Mouse (Mus musculus) embryo, embryonic 11.5 days (tissue): ENCODE measurements around the gene Tmtc4.

ENCODE experiments used
- DNase-seq: peaks from one replicate; pipeline ENCODE4 v3.0.0-alpha.2; 2012; ENCODE audit warnings: low read depth, low spot score

The Tmtc4 gene

DNA sequence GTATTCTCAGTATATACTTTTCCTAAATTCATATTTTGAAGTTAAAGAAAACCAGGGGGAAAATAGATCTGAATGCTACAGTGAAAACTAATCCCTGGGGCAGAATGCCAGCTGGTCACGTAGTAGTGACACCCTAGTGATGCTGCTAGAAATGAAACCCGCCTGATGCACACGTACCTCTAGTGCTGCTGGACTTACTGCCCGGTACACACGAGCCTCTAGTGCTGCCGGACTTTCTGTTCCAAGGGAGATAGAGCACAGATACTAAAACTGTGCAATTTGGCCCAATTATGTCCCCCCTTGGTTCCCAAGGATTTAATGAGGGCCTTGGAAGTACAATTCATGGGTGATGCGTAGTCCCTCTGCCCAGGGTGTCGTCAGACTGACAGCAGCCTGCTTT lies 108.8 kb downstream of the Tmtc4 start:
- DNase-seq, result no peak

DNA sequence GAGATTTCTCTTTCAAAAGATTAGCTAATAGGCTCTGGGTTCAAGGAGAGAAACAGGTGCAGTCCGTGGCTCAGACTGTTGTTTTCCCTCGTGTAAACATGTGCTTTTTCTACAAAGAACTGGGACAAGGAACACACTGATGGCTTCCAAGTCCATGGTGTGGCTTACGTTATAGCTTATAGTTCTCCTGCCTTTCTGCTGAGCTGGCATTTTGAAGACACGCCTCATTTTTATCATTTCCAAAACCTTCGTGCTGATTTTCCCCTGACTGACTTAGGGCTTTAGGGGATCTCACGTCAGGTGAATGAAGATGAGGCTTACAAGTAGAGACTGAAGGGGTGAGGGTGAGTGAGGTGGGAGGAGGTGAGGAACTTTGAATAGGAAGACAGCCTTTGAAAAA lies 111.2 kb downstream of the Tmtc4 start:
- DNase-seq, result no peak

GRCm38 (mm10) chr14:122871841-122872580 lies 111.8 kb downstream of the Tmtc4 start:
- no peak for DNase-seq

DNA sequence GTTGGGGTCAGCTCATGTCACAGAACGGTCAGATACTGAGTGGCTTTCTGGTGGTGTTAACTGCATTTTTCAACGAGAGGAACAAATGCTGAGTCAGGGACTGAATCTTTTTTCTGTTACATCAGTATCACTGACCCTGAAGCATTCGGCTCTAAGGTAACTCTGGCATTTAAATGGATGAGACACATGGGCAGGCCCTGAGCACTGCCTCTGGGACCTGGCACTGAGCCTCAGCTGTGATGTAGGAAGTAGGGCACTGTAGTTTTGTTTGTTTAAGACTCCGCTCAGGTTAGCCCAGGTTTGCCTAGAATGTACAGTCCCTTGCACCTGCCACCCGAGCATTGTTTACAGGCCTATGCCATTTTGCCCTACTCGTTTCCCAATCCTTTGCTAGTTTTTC lies 114.0 kb downstream of the Tmtc4 start:
- no peak for DNase-seq
